Mouse (Mus musculus) limb, embryonic 10.5 days (tissue): ENCODE data around the gene Spire2. TPM values are rescaled to one million over a fixed set of nuclear protein-coding genes. Genes with fewer than 3 reads are reported as not detected.
A peak's percentile ranks its signal among the peaks of the same experiment; 100 is the strongest.
"Not testable (repeated sequence)": the region's sequence is repeated elsewhere in the genome, so short reads cannot be mapped to it uniquely, and the experiment has no call there.

Source experiments
- DNase-seq: peaks from one replicate; pipeline ENCODE4 v3.0.0-alpha.2; 2017; ENCODE audit warnings: low spot score
- H3K27ac ChIP-seq: fragments of 300-500 bp; sonication (generic); 2 replicates; pipeline ENCODE4 v1.5.1; 2016; ENCODE audit warnings: mild to moderate bottlenecking
- H3K27me3 ChIP-seq: fragments of 300-500 bp; sonication (generic); 2 replicates; pipeline ENCODE4 v1.6.1; 2016; ENCODE audit warnings: low read depth, mild to moderate bottlenecking; ENCODE audit not compliant: poor library complexity, severe bottlenecking
- H3K36me3 ChIP-seq: fragments of 300-500 bp; sonication (generic); 2 replicates; pipeline ENCODE4 v1.6.1; 2016; ENCODE audit warnings: mild to moderate bottlenecking, moderate library complexity
- H3K4me1 ChIP-seq: fragments of 300-500 bp; sonication (generic); 2 replicates; pipeline ENCODE4 v1.6.1; 2016
- H3K4me3 ChIP-seq: fragments of 300-500 bp; sonication (generic); 2 replicates; pipeline ENCODE4 v1.5.1; 2016; ENCODE audit warnings: mild to moderate bottlenecking, moderate library complexity
- H3K9me3 ChIP-seq: fragments of 300-500 bp; sonication (generic); replicated peaks from 2 replicates; pipeline ENCODE4 v1.6.1; 2016; ENCODE audit warnings: mild to moderate bottlenecking
- WGBS: fragments of 180-500 bp; shearing (Covaris S2); methylation state at CpG from one replicate; pipeline ENCODE4 v1.1.7; 2016; 5-methylcytosine and 5-hydroxymethylcytosine counted together
- polyA plus RNA-seq: library from polyadenylated mRNA; unstranded; fragments of >200 nt; fragmentation: Nextera tagmentation; extraction: Ambion mirVana; gene quantifications from 2 replicates; pipeline ENCODE4 v1.2.1, GENCODE M21; 2016

Gene Spire2
- polyA plus RNA-seq: 2.0 TPM in 2 replicates

DNA sequence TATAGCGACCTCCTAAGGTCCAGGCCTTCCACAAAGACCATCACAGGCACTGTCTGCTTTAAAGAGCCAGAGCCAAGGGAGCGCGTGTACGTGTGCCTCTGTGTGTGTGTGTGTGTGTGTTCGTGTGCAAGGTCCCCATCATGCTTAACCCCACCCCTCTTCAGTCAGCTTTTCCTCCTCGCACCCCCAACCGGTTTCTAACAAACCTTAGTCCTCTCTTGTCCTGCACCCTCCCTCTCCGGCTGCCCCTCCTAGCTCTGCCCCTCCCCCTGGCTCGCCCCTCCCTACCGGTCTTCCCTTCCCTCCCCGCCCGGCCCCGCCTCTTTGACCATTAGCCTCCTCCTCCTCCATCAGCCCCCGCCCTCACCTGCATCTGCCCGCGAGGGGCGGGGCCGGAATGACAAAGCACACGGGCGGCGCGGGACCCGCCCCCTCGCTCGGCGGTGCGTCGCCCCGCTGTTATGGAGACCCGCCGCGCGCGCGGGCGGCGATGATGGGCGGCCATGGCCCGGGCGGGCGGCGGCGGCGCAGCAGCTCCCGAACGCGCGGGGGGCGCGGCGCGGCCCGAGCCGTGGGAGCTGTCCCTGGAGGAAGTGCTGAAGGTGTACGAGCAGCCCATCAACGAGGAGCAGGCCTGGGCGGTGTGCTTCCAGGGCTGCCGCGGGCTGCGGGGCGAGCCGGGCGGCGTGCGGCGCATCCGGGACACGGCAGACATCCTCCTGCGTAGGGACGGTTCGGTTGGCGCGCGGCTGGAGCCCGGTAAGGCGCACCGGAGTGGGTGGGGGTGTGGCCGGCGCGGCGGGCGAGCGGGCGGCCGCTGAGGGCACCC is at the start of gene Spire2:
Spire2 (plus strand) TSS at position 452 of the 829 bp plus-strand sequence.
- DNase-seq: peak; percentile 89
- Histone ChIP-seq H3K9me3 (no peaks in the 10 kb centered on the region), H3K27me3 (peaks cover 38% of the 10 kb centered on the region), H3K4me3 (peak within 1 kb of the TSS; percentile 66), H3K27ac (peak within 1 kb of the TSS; percentile 31), H3K36me3 (no peaks in the 10 kb centered on the region), H3K4me1 (peaks cover 17% of the 10 kb centered on the region)
- WGBS: under 1% methylated on average over 85 of the region's 85 CpGs

GRCm38 (mm10) chr8:123282994-123283393 is 49.5 kb upstream of the Spire2 start:
- H3K4me1 ChIP-seq, DNase-seq, H3K9me3 ChIP-seq, H3K4me3 ChIP-seq, H3K27ac ChIP-seq, H3K27me3 ChIP-seq: not testable (repeated sequence)
- WGBS: 89% methylated on average over 5 of the region's 6 CpGs
- peaks cover 75% of the 10 kb centered on the region for H3K36me3 ChIP-seq

DNA sequence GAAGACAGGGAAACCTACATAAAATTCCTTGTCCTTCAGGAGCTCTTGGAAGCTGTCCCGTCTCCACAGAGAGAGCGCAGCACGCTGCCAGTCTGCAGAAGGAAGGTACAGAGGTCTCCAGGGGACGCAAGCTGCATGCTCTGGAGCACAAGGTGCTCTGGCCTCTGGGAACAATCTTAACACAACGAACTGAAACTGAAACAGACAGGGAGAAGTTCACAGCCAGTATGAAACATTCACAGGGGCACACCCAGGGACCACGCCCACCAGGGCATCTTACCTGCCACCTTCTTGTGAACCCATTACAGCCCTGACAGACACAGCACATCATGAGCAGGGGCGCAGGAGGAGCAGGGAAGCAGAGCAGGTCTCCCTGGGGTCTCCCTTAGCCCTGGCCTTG is 48.5 kb upstream of the Spire2 start:
- no peaks in the 10 kb centered on the region for H3K27me3 ChIP-seq
- H3K27ac ChIP-seq: no peak overlapping the region
- no peak overlapping the region for H3K4me3 ChIP-seq
- no peaks in the 10 kb centered on the region for H3K4me1 ChIP-seq
- H3K36me3 ChIP-seq: peaks cover 78% of the 10 kb centered on the region
- H3K9me3 ChIP-seq: no peaks in the 10 kb centered on the region
- no peak for DNase-seq
- WGBS: 90% methylated on average over 7 of the region's 7 CpGs

- Histone ChIP-seq H3K27me3 (no peaks in the 10 kb centered on the region), H3K36me3 (peaks cover 78% of the 10 kb centered on the region), H3K4me3 (no peak overlapping the region), H3K4me1 (no peaks in the 10 kb centered on the region), H3K27ac (no peak overlapping the region), H3K9me3 (no peaks in the 10 kb centered on the region)
- 95% methylated on average over 5 of the region's 5 CpGs for WGBS
- no peak for DNase-seq
Measured at GRCm38 (mm10) chr8:123284493-123284892, 48.0 kb upstream of the Spire2 start.

DNA sequence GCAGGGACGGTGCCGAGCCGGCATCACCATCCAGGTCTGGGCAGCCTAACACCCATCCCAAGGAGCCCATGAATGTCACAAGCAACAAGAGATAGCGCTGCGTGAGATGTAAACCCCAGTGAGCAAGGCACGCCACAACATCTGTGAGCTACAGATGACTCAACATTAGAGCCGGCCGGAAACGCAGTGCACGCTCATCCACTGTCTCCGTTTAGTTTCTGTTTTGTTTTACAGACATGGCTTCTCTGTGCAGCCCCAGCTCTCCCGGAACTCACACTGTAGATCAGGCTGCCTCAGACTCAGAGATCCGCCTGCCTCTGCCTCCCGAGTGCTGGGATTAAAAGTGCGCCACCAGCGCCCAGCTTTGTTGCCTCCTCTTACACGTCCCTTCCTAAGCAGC is 45.2 kb upstream of the Spire2 start:
- H3K36me3 ChIP-seq: peaks cover 75% of the 10 kb centered on the region
- H3K27me3 ChIP-seq: no peaks in the 10 kb centered on the region
- DNase-seq: no peak
- no peak overlapping the region for H3K27ac ChIP-seq
- 95% methylated on average over 17 of the region's 17 CpGs for WGBS
- H3K9me3 ChIP-seq: no peaks in the 10 kb centered on the region
- H3K4me1 ChIP-seq: no peaks in the 10 kb centered on the region
- no peak overlapping the region for H3K4me3 ChIP-seq

- no peaks in the 10 kb centered on the region for H3K9me3 ChIP-seq
- peaks cover 86% of the 10 kb centered on the region for H3K36me3 ChIP-seq
- H3K4me3 ChIP-seq: no peak overlapping the region
- H3K4me1 ChIP-seq: no peaks in the 10 kb centered on the region
- WGBS: 74% methylated on average over 4 of the region's 4 CpGs
- no peak overlapping the region for H3K27ac ChIP-seq
- H3K27me3 ChIP-seq: no peaks in the 10 kb centered on the region
- DNase-seq: no peak
Measured at GRCm38 (mm10) chr8:123290166-123290565, 42.3 kb upstream of the Spire2 start.

GRCm38 (mm10) chr8:123290679-123291078 is 41.8 kb upstream of the Spire2 start:
- Histone ChIP-seq H3K9me3 (no peaks in the 10 kb centered on the region), H3K27me3 (no peaks in the 10 kb centered on the region), H3K4me3 (no peak overlapping the region), H3K27ac (no peak overlapping the region), H3K36me3 (peaks cover 89% of the 10 kb centered on the region), H3K4me1 (no peaks in the 10 kb centered on the region)
- 97% methylated on average over 8 of the region's 8 CpGs for WGBS
- DNase-seq: no peak

DNA sequence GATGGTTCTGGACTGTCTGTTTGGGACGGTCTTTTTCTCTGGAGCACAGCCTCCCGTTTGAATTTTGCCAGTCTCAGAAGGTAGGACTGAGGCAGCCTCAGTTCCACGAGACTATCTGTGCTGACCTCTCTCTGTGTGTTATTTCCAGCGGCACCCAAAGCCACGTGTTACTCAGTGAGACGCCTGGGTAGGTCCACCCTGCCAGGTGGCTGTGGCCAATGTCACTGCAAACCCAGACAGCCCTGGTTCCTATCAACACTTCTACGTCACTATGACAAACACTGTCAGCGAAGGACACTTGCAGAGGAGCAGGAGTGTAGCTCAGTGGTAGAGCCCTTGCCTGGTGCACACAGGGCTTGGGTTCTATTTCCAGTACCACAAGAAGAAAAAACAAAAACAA is 40.8 kb upstream of the Spire2 start:
- Histone ChIP-seq H3K4me1 (no peaks in the 10 kb centered on the region), H3K9me3 (no peaks in the 10 kb centered on the region), H3K27me3 (no peaks in the 10 kb centered on the region), H3K27ac (no peak overlapping the region), H3K36me3 (peaks cover 89% of the 10 kb centered on the region), H3K4me3 (no peak overlapping the region)
- 87% methylated on average over 8 of the region's 8 CpGs for WGBS
- DNase-seq: no peak

DNA sequence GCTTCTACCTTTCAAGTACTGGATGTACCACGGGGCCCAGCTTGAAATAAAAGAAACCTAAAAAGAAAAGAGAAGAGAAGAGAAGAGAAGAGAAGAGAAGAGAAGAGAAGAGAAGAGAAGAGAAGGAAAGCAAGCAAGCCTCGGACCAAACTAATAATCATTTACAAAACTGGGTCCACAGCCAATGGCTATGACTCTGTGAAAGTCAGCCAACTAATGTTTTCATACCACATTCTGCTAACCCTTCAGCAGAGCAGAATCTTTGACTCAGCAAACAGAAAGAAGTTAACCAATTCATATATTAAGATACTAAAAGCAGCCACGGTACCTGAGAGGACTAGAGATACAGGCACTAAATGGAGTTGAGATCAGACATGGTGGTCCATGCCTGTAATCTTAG is 40.2 kb upstream of the Spire2 start:
- WGBS: 91% methylated on average over 3 of the region's 3 CpGs
- Histone ChIP-seq H3K4me1 (no peaks in the 10 kb centered on the region), H3K27me3 (no peaks in the 10 kb centered on the region), H3K9me3 (no peaks in the 10 kb centered on the region), H3K4me3 (no peak overlapping the region), H3K27ac (no peak overlapping the region), H3K36me3 (peaks cover 86% of the 10 kb centered on the region)
- no peak for DNase-seq

DNA sequence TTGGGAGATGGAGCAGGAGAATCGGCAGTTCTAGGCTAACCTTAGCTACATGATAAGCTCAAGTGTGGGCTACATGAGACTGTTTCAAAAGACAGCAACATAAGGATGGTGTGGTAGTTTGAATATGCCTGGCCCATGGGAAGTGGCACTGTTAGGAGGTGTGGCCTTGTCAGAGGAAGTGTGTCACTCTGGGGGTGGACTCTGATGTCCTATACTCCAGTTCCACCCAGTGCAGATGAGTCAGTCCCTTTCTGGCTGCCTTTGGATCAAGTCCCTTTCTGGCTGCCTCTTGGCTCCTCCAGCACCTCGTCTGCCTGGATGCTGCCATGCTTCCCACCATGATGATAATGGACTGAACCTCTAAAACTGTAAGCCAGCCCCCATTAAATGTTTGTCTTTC is 39.7 kb upstream of the Spire2 start:
- Histone ChIP-seq H3K27ac (no peak overlapping the region), H3K9me3 (no peaks in the 10 kb centered on the region), H3K4me1 (no peaks in the 10 kb centered on the region), H3K36me3 (peaks cover 85% of the 10 kb centered on the region), H3K27me3 (no peaks in the 10 kb centered on the region), H3K4me3 (no peak overlapping the region)
- no peak for DNase-seq
- WGBS: 92% methylated on average over 2 of the region's 2 CpGs

DNA sequence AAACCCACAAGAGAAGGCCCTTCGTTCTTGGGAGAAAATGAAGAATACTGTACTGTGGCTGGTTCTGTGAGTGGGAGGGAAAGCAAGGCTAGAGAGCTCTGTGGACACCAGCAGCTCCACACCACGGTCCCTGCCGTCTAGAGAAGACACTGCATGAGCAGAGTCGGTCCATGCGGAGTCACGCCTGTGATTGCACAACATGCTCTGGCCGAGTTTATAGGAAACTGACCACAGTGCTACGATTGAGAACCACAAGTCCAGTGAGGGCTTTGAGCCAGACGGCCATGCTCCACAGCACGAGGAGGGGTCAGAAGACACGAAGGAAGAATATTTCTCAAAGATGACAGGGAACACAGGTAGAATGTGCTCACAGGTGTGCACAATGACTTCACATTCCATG is 34.2 kb upstream of the Spire2 start:
- 96% methylated on average over 11 of the region's 11 CpGs for WGBS

GRCm38 (mm10) chr8:123308738-123309137 is 23.8 kb upstream of the Spire2 start:
- 79% methylated on average over 4 of the region's 4 CpGs for WGBS
- no peak for DNase-seq
- H3K36me3 ChIP-seq: peaks cover 82% of the 10 kb centered on the region

More for the DNA sequence above, 34.2 kb upstream of the Spire2 start:
- Histone ChIP-seq H3K27ac (no peak overlapping the region), H3K36me3 (peaks cover 80% of the 10 kb centered on the region), H3K9me3 (no peaks in the 10 kb centered on the region), H3K27me3 (no peaks in the 10 kb centered on the region), H3K4me1 (no peaks in the 10 kb centered on the region), H3K4me3 (no peak overlapping the region)
- DNase-seq: no peak

DNA sequence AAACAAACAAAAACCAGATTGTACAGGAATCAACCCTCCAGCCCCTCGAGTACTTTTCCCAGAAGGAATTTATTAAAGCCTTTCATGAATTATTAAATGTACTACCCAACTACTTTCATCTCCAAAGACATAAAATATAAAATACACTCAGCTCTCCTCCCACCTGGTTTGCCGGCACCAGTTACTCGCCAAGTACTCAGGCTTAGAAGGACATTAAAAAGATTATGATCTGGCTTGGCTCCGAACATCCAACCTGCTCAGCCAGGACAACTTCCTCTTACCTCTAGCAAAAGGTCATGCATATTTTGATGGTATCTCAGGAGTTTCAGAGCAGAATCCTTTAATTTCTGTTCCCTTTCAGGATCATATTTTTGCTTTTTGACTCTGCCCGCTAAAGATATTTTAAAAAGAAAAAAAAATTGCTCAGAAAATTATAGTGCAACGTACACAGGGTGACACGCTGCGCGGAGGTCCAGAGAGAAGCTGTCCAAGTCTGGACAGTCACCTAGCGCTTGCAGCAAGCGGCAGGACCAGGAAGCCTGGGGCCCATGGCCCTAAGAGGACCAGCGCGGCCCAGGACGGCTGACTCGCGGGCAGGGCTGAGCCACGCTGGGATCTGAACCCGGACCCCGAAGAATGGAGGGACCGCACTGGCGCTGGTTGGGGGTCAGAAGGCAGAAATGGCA is 14.6 kb upstream of the Spire2 start:
- no peak for DNase-seq
- H3K27ac ChIP-seq: peak overlapping the region; percentile 83

More at GRCm38 (mm10) chr8:123308738-123309137, 23.8 kb upstream of the Spire2 start:
- Histone ChIP-seq H3K27me3 (no peaks in the 10 kb centered on the region), H3K9me3 (no peaks in the 10 kb centered on the region), H3K4me1 (no peaks in the 10 kb centered on the region), H3K27ac (no peak overlapping the region), H3K4me3 (no peak overlapping the region)

More for the DNA sequence above, 14.6 kb upstream of the Spire2 start:
- peak overlapping the region; percentile 65 for H3K4me3 ChIP-seq
- 7% methylated on average over 21 of the region's 21 CpGs for WGBS
- H3K9me3 ChIP-seq: no peaks in the 10 kb centered on the region
- H3K4me1 ChIP-seq: peaks cover 17% of the 10 kb centered on the region
- peaks cover 10% of the 10 kb centered on the region; the same call in 1 of the 2 replicates for H3K36me3 ChIP-seq
- no peaks in the 10 kb centered on the region for H3K27me3 ChIP-seq
